ENCODE assay signal across 8 mouse cellular contexts in the genomic region with DNA sequence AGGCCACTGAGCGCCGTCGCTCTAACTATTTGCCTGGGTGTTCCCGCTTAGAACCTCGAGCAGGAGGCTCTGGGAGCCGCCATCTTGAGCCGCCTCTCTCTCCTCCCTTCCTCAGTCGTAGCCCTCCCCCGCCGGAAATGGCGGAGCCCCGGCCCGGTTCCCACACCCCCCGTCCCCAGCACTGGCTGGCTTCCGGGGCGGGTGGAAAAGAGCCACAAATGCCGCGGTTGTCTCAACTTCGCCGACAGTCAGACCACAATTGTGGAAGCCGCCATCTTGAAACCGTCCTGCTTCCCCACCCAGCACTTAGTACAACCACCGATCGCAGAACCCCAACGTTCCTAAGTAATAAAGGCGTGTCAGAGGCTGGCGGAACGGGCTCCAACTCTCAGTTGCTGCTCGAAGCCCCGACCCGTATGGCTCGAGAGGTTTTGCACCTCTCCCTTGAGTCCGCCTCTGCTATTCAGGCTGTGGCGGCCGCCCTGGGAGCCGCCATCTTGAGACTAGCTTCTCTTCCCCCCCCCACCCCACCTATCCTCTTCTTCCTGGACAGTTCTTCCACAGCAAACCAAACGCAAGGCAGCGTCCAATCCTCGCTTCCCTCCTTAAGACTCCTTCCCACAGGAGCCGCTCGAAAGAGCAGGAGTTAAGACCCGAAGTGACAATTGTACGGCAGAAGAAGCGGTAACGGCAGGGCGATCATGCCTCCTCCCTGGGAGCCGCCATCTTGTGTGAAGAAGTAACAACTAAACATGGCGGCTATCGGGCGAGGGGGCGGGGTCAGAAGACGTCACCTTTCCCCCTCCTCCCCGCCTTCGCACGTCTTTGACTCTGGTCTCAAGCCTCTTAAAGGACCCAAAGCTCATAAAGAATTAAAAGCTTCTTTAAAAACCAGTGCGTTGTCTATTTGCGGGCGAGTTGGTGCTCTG. TPM values are rescaled to one million over a fixed set of nuclear protein-coding genes. Genes with fewer than 3 reads are reported as not detected.
DNase-seq lines count a peak whose midpoint lies in the region; ATAC-seq and TF ChIP-seq lines count a peak whose summit lies in the region.

A gene (minus strand): TSS at position 110 of the 929 bp plus-strand sequence.

- H3K4me3 ChIP-seq in embryonic facial prominence, embryonic 14.5 days (ENCODE audit: low read depth, low read length) = peak within 1 kb of the TSS; percentile 65
- H3K4me3 ChIP-seq in limb, embryonic 14.5 days (replicated peaks; ENCODE audit: low read length) = peak within 1 kb of the TSS; percentile 62
- peak within 1 kb of the TSS; percentile 58 for H3K4me3 ChIP-seq in midbrain, postnatal 0 days (ENCODE audit: low read depth, low read length)

- no peaks in the 10 kb centered on the region for H3K36me3 ChIP-seq in embryonic facial prominence, embryonic 14.5 days (ENCODE audit: control insufficient read depth, insufficient read depth, low read length)
- H3K36me3 ChIP-seq in limb, embryonic 14.5 days (ENCODE audit: control insufficient read depth, insufficient read depth, low read length) = no peaks in the 10 kb centered on the region
- H3K36me3 ChIP-seq in midbrain, postnatal 0 days (ENCODE audit: insufficient read depth, low read length) = no peaks in the 10 kb centered on the region

- no peaks in the 10 kb centered on the region for H3K9me3 ChIP-seq in embryonic facial prominence, embryonic 14.5 days (ENCODE audit: control insufficient read depth, low read length)
- no peaks in the 10 kb centered on the region for H3K9me3 ChIP-seq in limb, embryonic 14.5 days (ENCODE audit: control insufficient read depth, low read length)
- no peaks in the 10 kb centered on the region for H3K9me3 ChIP-seq in midbrain, postnatal 0 days (ENCODE audit: low read length)

- H3K27me3 ChIP-seq in embryonic facial prominence, embryonic 14.5 days (replicated peaks; ENCODE audit: control insufficient read depth, insufficient read depth, low read length) = no peaks in the 10 kb centered on the region
- no peaks in the 10 kb centered on the region for H3K27me3 ChIP-seq in limb, embryonic 14.5 days (ENCODE audit: control insufficient read depth, insufficient read depth, low read length)
- H3K27me3 ChIP-seq in midbrain, postnatal 0 days (ENCODE audit: insufficient read depth, low read length) = no peaks in the 10 kb centered on the region

- peak; percentile 77; the same call in 1 of the 2 replicates for TF ChIP-seq POLR2A in limb, embryonic 14.5 days (IDR thresholded peaks at IDR 0.05; ENCODE audit: borderline replicate concordance, extremely low read depth, insufficient read depth, insufficient read length)

- H3K27ac ChIP-seq in embryonic facial prominence, embryonic 14.5 days (replicated peaks; ENCODE audit: low read depth, low read length) = peak within 1 kb of the TSS; percentile 98
- peak within 1 kb of the TSS; percentile 99 for H3K27ac ChIP-seq in limb, embryonic 14.5 days (replicated peaks; ENCODE audit: low read depth, low read length)
- peak within 1 kb of the TSS; percentile 95 for H3K27ac ChIP-seq in midbrain, postnatal 0 days (ENCODE audit: low read depth, low read length)

- H3K4me2 ChIP-seq in embryonic facial prominence, embryonic 14.5 days (ENCODE audit: low read depth, low read length) = peak within 1 kb of the TSS; percentile 63
- H3K4me2 ChIP-seq in limb, embryonic 14.5 days (replicated peaks; ENCODE audit: low read depth, low read length, severe bottlenecking) = peak within 1 kb of the TSS; percentile 64
- H3K4me2 ChIP-seq in midbrain, postnatal 0 days (ENCODE audit: low read depth, low read length, poor library complexity, severe bottlenecking) = peak within 1 kb of the TSS; percentile 69

- peak; percentile 80 for ATAC-seq in embryonic facial prominence, embryonic 14.5 days (ENCODE audit: low read depth)
- ATAC-seq in limb, embryonic 14.5 days (ENCODE audit: low FRiP score, low read depth) = peak; percentile 82
- peak; percentile 85 for ATAC-seq in midbrain, postnatal 0 days (ENCODE audit: low FRiP score)

- TF ChIP-seq CTCF in midbrain, postnatal 0 days (IDR thresholded peaks at IDR 0.05) = no peak

- peak; percentile 88 for DNase-seq in 3T3-L1 (ENCODE audit: low read depth, low spot score)
- peak; percentile 52 to 74 for DNase-seq in adrenal gland, postnatal 4 days (ENCODE audit: low spot score in 2 of 2)
- peak; percentile 92 for DNase-seq in embryonic facial prominence, embryonic 14.5 days (ENCODE audit: low spot score)
- DNase-seq in heart, adult 8-10 months (ENCODE audit: low spot score) = peak; percentile 89
- DNase-seq in kidney, adult 9 months = peak; percentile 94
- peak; percentile 86 for DNase-seq in limb, embryonic 14.5 days (ENCODE audit: low spot score)
- peak; percentile 89 for DNase-seq in midbrain, postnatal 0 days (ENCODE audit: low spot score)
- peak; percentile 75 to 78 for DNase-seq in spleen, postnatal 14 days (ENCODE audit: low spot score in 2 of 2)

- H3K4me1 ChIP-seq in embryonic facial prominence, embryonic 14.5 days (ENCODE audit: control insufficient read depth, insufficient read depth, low read length) = no peaks in the 10 kb centered on the region
- peaks cover 6% of the 10 kb centered on the region for H3K4me1 ChIP-seq in limb, embryonic 14.5 days (ENCODE audit: control insufficient read depth, insufficient read depth, low read length)
- peaks cover 3% of the 10 kb centered on the region; the same call in 1 of the 2 replicates for H3K4me1 ChIP-seq in midbrain, postnatal 0 days (ENCODE audit: insufficient read depth, low read length)

- peak within 1 kb of the TSS; percentile 82 for H3K9ac ChIP-seq in embryonic facial prominence, embryonic 14.5 days (ENCODE audit: low read depth, low read length)
- H3K9ac ChIP-seq in limb, embryonic 14.5 days (ENCODE audit: low read depth, low read length, severe bottlenecking) = peak within 1 kb of the TSS; percentile 76
- H3K9ac ChIP-seq in midbrain, postnatal 0 days (replicated peaks; ENCODE audit: low read length, poor library complexity, severe bottlenecking) = peak within 1 kb of the TSS; percentile 72

- WGBS in embryonic facial prominence, embryonic 14.5 days = 28% methylated on average over 49 of the region's 58 CpGs
- WGBS in limb, embryonic 14.5 days = 19% methylated on average over 56 of the region's 58 CpGs
- 18% methylated on average over 56 of the region's 58 CpGs for WGBS in midbrain, postnatal 0 days

RNA-seq across cellular contexts. Expression of the gene that starts here (rescaled TPM):
- total RNA-seq in adrenal gland, postnatal 4 days (2021) = 10 to 100 TPM; 93.9 to 95.8 TPM
- polyA plus RNA-seq in embryonic facial prominence, embryonic 14.5 days (2014; fragmentation: Nextera tagmentation; extraction: Ambion mirVana) = 60.2 and 63.6 TPM in 2 replicates
- total RNA-seq in heart, adult 8-10 months (2022) = 10 to 100 TPM; 36.7 to 39.7 (median 39.7) TPM
- 71.7 and 93.7 TPM in 2 replicates for polyA plus RNA-seq in limb, embryonic 14.5 days (2012; rRNA removed)
- polyA plus RNA-seq in limb, embryonic 14.5 days (2014; fragmentation: Nextera tagmentation; extraction: Ambion mirVana) = 65.3 and 71.2 TPM in 2 replicates
- 101 and 111 TPM in 2 replicates for total RNA-seq in midbrain, postnatal 0 days (2014; rRNA removed)
- 30.3 and 33.2 TPM in 2 replicates for polyA plus RNA-seq in midbrain, postnatal 0 days (2015; fragmentation: Nextera tagmentation; extraction: Ambion mirVana)

Comparison
In these comparisons a context has a peak if more than half of its experiments do, and no peak if none do; other contexts are left out.
1. Peak in every context shown above with its lines: DNase-seq, ATAC-seq, H3K4me3 ChIP-seq and H3K27ac ChIP-seq.